10 mouse cellular contexts compared by ENCODE assay signal in genomic region chr12:81776191-81776590, GRCm38 (mm10). TPM values are rescaled to one million over a fixed set of nuclear protein-coding genes. Genes with fewer than 3 reads are reported as not detected.
A peak's percentile ranks its signal among the peaks of the same experiment; 100 is the strongest.
DNase-seq lines count a peak whose midpoint lies in the region; TF ChIP-seq lines count a peak whose summit lies in the region.
"Had no signal": no experiment of that assay in that cellular context is flagged by ENCODE, and none has a peak within 500 bp of the region (broad histone marks: within the 10 kb centered on the region; RNA-seq: fewer than 3 reads in every experiment).

No protein-coding gene starts in this region.

- DNase-seq in adrenal gland, adult 2 months, result peak; percentile 19
- no peak for DNase-seq in adrenal gland, adult 18-20 months (ENCODE audit: low spot score in 2 of 2)
- DNase-seq in left cerebral cortex, adult 2 months (ENCODE audit: extremely low spot score in 1 of 2, low spot score in 2 of 2), result no peak
- DNase-seq in left cerebral cortex, postnatal 36 days (ENCODE audit: low spot score in 2 of 2), result no peak
- DNase-seq in adrenal gland, postnatal 25 days, result peak; percentile 13
- peak; percentile 40 for DNase-seq in lung, postnatal 36 days
- no peak for DNase-seq in urinary bladder, postnatal 14 days (ENCODE audit: low spot score)
- no peak for DNase-seq in cerebellum, postnatal 10 days
- DNase-seq: gastrocnemius, postnatal 10 days had no signal

- intact Hi-C loops in left cerebral cortex, adult 2 months (cut with DNase I), result loop anchor here (2.0 to 5.0 kb wide), 2 partner anchors 39 to 144 kb away; partner anchors contain the start of gene Ttc9
- intact Hi-C loops in left cerebral cortex, postnatal 36 days (cut with DNase I), result no loop called here

- no peak overlapping the region for H3K4me3 ChIP-seq in left cerebral cortex, adult 2 months
- H3K4me3 ChIP-seq: embryonic facial prominence, embryonic 13.5 days had no signal

- no peak for TF ChIP-seq CTCF in left cerebral cortex, adult 2 months (IDR thresholded peaks at IDR 0.05)

- H3K27ac ChIP-seq in left cerebral cortex, adult 2 months, result peak overlapping the region; percentile 45
- H3K27ac ChIP-seq: embryonic facial prominence, embryonic 13.5 days had no signal

RNA-seq across cellular contexts. Expression of gene Map3k9, which starts 4.8 kb away (rescaled TPM):
- total RNA-seq in adrenal gland, adult 2 months (2021), result 1 to 10 TPM in 1 of 2 experiments, under 1 TPM in 1; 0.81 to 4.2 TPM
- 1.3 and 2.1 TPM in 2 replicates for polyA plus RNA-seq in adrenal gland, adult 2 months (2012; rRNA removed)
- 1 to 10 TPM in 1 of 2 experiments, under 1 TPM in 1; 0.89 to 2.8 TPM for total RNA-seq in adrenal gland, adult 18-20 months (2021)
- 10 to 100 TPM; 63.3 to 68.9 TPM for total RNA-seq in left cerebral cortex, adult 2 months (2021)
- 10 to 100 TPM; 61.1 to 63.1 TPM for total RNA-seq in left cerebral cortex, postnatal 36 days (2021)
- 2.2 and 2.6 TPM in 2 replicates for total RNA-seq in adrenal gland, postnatal 25 days (2021)

Comparison
In these comparisons a context has a peak if more than half of its experiments do, and no peak if none do; other contexts are left out.
1. DNase-seq: peak in adrenal gland, adult 2 months (single experiment), adrenal gland, postnatal 25 days (single experiment) and lung, postnatal 36 days (single experiment); none in adrenal gland, adult 18-20 months (0 of 2), left cerebral cortex, adult 2 months (0 of 2), left cerebral cortex, postnatal 36 days (0 of 2), urinary bladder, postnatal 14 days (single experiment) and cerebellum, postnatal 10 days (0 of 2).
2. RNA of gene Map3k9, which starts 4.8 kb away (total RNA-seq): 63.3 to 68.9 TPM in left cerebral cortex, adult 2 months and 61.1 to 63.1 TPM in left cerebral cortex, postnatal 36 days; 0.81 to 4.2 TPM in adrenal gland, adult 2 months, 0.89 to 2.8 TPM in adrenal gland, adult 18-20 months and 2.2 to 2.6 TPM in adrenal gland, postnatal 25 days; every median in the first group is over 10 times any median in the second.